Mouse (Mus musculus) testis, postnatal 10 days (tissue): Measurements from ENCODE around the gene Vtcn1.

Experiments
- DNase-seq: peaks from one replicate; pipeline ENCODE4 v3.0.0; 2021; ENCODE audit warnings: low spot score

Vtcn1 gene

GRCm38 (mm10) chr3:100921825-100922505 is 96.7 kb downstream of the Vtcn1 start, which contains the start of gene Trim45:
TSS of gene Trim45 (plus strand) at chr3:100922202.
- DNase-seq, result peak; percentile 96

GRCm38 (mm10) chr3:100922506-100923375 is 97.5 kb downstream of the Vtcn1 start:
- no peak for DNase-seq

GRCm38 (mm10) chr3:100924065-100924732 is 98.9 kb downstream of the Vtcn1 start:
- no peak for DNase-seq

GRCm38 (mm10) chr3:100925176-100925575 is 99.9 kb downstream of the Vtcn1 start:
- no peak for DNase-seq

GRCm38 (mm10) chr3:100931332-100932076 is 106.2 kb downstream of the Vtcn1 start:
- no peak for DNase-seq

GRCm38 (mm10) chr3:100932077-100932944 is 107.1 kb downstream of the Vtcn1 start:
- DNase-seq, result no peak

- DNase-seq, result no peak
These were observed 110.3 kb downstream of the Vtcn1 start for GRCm38 (mm10) chr3:100935521-100935920.

GRCm38 (mm10) chr3:100936201-100936600 is 110.9 kb downstream of the Vtcn1 start:
- DNase-seq, result no peak

- DNase-seq, result no peak
These were observed 113.0 kb downstream of the Vtcn1 start for GRCm38 (mm10) chr3:100938211-100938610.

GRCm38 (mm10) chr3:100940496-100941037 is 115.3 kb downstream of the Vtcn1 start:
- no peak for DNase-seq
